Mouse (Mus musculus): ENCODE results near the gene Kcnd3. TPM values are rescaled to one million over a fixed set of nuclear protein-coding genes. Genes with fewer than 3 reads are reported as not detected.

The Kcnd3 gene
- polyA plus RNA-seq, 1 experiment = 21.2 TPM

- Histone ChIP-seq H3K27ac (ENCODE audit: insufficient read depth, low read length) (no peak overlapping the region), H3K4me3 (ENCODE audit: insufficient read depth, low read length) (no peak overlapping the region)
These were observed 165.0 kb downstream of the Kcnd3 start for GRCm38 (mm10) chr3:105616861-105617743.

GRCm38 (mm10) chr3:105621154-105621553 lies 169.0 kb downstream of the Kcnd3 start:
- H3K4me3 ChIP-seq (ENCODE audit: insufficient read depth, low read length) = no peak overlapping the region
- TF ChIP-seq CTCF (IDR thresholded peaks at IDR 0.05; ENCODE audit: extremely low read depth, insufficient read depth, low read length) (no peak), POLR2A (IDR thresholded peaks at IDR 0.05; ENCODE audit: extremely low read depth, insufficient read depth, low read length) (no peak)
- H3K4me1 ChIP-seq (ENCODE audit: control insufficient read depth, insufficient read depth, low read length) = peaks cover 5% of the 10 kb centered on the region
- no peak overlapping the region for H3K27ac ChIP-seq (ENCODE audit: insufficient read depth, low read length)

More at GRCm38 (mm10) chr3:105616861-105617743, 165.0 kb downstream of the Kcnd3 start:
- H3K4me1 ChIP-seq (ENCODE audit: control insufficient read depth, insufficient read depth, low read length) = peaks cover 2% of the 10 kb centered on the region; the same call in 1 of the 2 replicates
- TF ChIP-seq POLR2A (IDR thresholded peaks at IDR 0.05; ENCODE audit: extremely low read depth, insufficient read depth, low read length) (no peak), CTCF (IDR thresholded peaks at IDR 0.05; ENCODE audit: extremely low read depth, insufficient read depth, low read length) (no peak)

GRCm38 (mm10) chr3:105623137-105623536 lies 171.0 kb downstream of the Kcnd3 start:
- TF ChIP-seq POLR2A (IDR thresholded peaks at IDR 0.05; ENCODE audit: extremely low read depth, insufficient read depth, low read length) (no peak), CTCF (IDR thresholded peaks at IDR 0.05; ENCODE audit: extremely low read depth, insufficient read depth, low read length) (no peak)
- no peak overlapping the region for H3K27ac ChIP-seq (ENCODE audit: insufficient read depth, low read length)
- no peak overlapping the region for H3K4me3 ChIP-seq (ENCODE audit: insufficient read depth, low read length)
- H3K4me1 ChIP-seq (ENCODE audit: control insufficient read depth, insufficient read depth, low read length) = peaks cover 5% of the 10 kb centered on the region

- H3K27ac ChIP-seq (ENCODE audit: insufficient read depth, low read length) = no peak overlapping the region
- no peak for TF ChIP-seq CTCF (IDR thresholded peaks at IDR 0.05; ENCODE audit: extremely low read depth, insufficient read depth, low read length)
- no peak for TF ChIP-seq POLR2A (IDR thresholded peaks at IDR 0.05; ENCODE audit: extremely low read depth, insufficient read depth, low read length)
- no peak overlapping the region for H3K4me3 ChIP-seq (ENCODE audit: insufficient read depth, low read length)
- peaks cover 5% of the 10 kb centered on the region for H3K4me1 ChIP-seq (ENCODE audit: control insufficient read depth, insufficient read depth, low read length)
These were observed 173.8 kb downstream of the Kcnd3 start for GRCm38 (mm10) chr3:105625961-105626360.

GRCm38 (mm10) chr3:105627258-105627657 lies 175.1 kb downstream of the Kcnd3 start:
- Histone ChIP-seq H3K4me3 (ENCODE audit: insufficient read depth, low read length) (no peak overlapping the region), H3K4me1 (ENCODE audit: control insufficient read depth, insufficient read depth, low read length) (peaks cover 3% of the 10 kb centered on the region), H3K27ac (ENCODE audit: insufficient read depth, low read length) (no peak overlapping the region)
- TF ChIP-seq CTCF (IDR thresholded peaks at IDR 0.05; ENCODE audit: extremely low read depth, insufficient read depth, low read length) (no peak), POLR2A (IDR thresholded peaks at IDR 0.05; ENCODE audit: extremely low read depth, insufficient read depth, low read length) (no peak)

- peaks cover 4% of the 10 kb centered on the region; the same call in 1 of the 2 replicates for H3K4me1 ChIP-seq (ENCODE audit: control insufficient read depth, insufficient read depth, low read length)
- no peak overlapping the region for H3K27ac ChIP-seq (ENCODE audit: insufficient read depth, low read length)
- TF ChIP-seq CTCF (IDR thresholded peaks at IDR 0.05; ENCODE audit: extremely low read depth, insufficient read depth, low read length) = no peak
- TF ChIP-seq POLR2A (IDR thresholded peaks at IDR 0.05; ENCODE audit: extremely low read depth, insufficient read depth, low read length) = no peak
- H3K4me3 ChIP-seq (ENCODE audit: insufficient read depth, low read length) = no peak overlapping the region
These were observed 180.2 kb downstream of the Kcnd3 start for GRCm38 (mm10) chr3:105632296-105632695.

GRCm38 (mm10) chr3:105633021-105633420 lies 180.9 kb downstream of the Kcnd3 start:
- H3K4me3 ChIP-seq (ENCODE audit: insufficient read depth, low read length) = no peak overlapping the region
- TF ChIP-seq CTCF (IDR thresholded peaks at IDR 0.05; ENCODE audit: extremely low read depth, insufficient read depth, low read length) (no peak), POLR2A (IDR thresholded peaks at IDR 0.05; ENCODE audit: extremely low read depth, insufficient read depth, low read length) (no peak)
- no peak overlapping the region for H3K27ac ChIP-seq (ENCODE audit: insufficient read depth, low read length)
- H3K4me1 ChIP-seq (ENCODE audit: control insufficient read depth, insufficient read depth, low read length) = peaks cover 4% of the 10 kb centered on the region; the same call in 1 of the 2 replicates

- no peak overlapping the region for H3K4me3 ChIP-seq (ENCODE audit: insufficient read depth, low read length)
- no peak overlapping the region for H3K27ac ChIP-seq (ENCODE audit: insufficient read depth, low read length)
- peak; percentile 33; the same call in 1 of the 2 replicates for TF ChIP-seq CTCF (IDR thresholded peaks at IDR 0.05; ENCODE audit: extremely low read depth, insufficient read depth, low read length)
- no peak for TF ChIP-seq POLR2A (IDR thresholded peaks at IDR 0.05; ENCODE audit: extremely low read depth, insufficient read depth, low read length)
- H3K4me1 ChIP-seq (ENCODE audit: control insufficient read depth, insufficient read depth, low read length) = no peaks in the 10 kb centered on the region
These were observed 190.1 kb downstream of the Kcnd3 start for GRCm38 (mm10) chr3:105642186-105642585.

- Histone ChIP-seq H3K4me1 (ENCODE audit: control insufficient read depth, insufficient read depth, low read length) (no peaks in the 10 kb centered on the region), H3K27ac (ENCODE audit: insufficient read depth, low read length) (no peak overlapping the region), H3K4me3 (ENCODE audit: insufficient read depth, low read length) (no peak overlapping the region)
- TF ChIP-seq CTCF (IDR thresholded peaks at IDR 0.05; ENCODE audit: extremely low read depth, insufficient read depth, low read length) (no peak), POLR2A (IDR thresholded peaks at IDR 0.05; ENCODE audit: extremely low read depth, insufficient read depth, low read length) (no peak)
These were observed 191.4 kb downstream of the Kcnd3 start for GRCm38 (mm10) chr3:105643566-105643965.
